ENCODE assay signal across 8 mouse cellular contexts in genomic region chr3:101161941-101162531, GRCm38 (mm10). TPM values are rescaled to one million over a fixed set of nuclear protein-coding genes. Genes with fewer than 3 reads are reported as not detected.
DNase-seq lines count a peak whose midpoint lies in the region; ATAC-seq and TF ChIP-seq lines count a peak whose summit lies in the region.

No protein-coding gene starts in this region.

- peaks cover 21 to 32% of the 10 kb centered on the region in 2 experiments for H3K4me1 ChIP-seq in ES-E14 (ENCODE audit: control insufficient read depth in 2 of 2, insufficient read depth in 2 of 2, low read length in 2 of 2, poor library complexity in 1 of 2)
- peaks cover 55% of the 10 kb centered on the region for H3K4me1 ChIP-seq in forebrain, embryonic 10.5 days
- peaks cover 34% of the 10 kb centered on the region for H3K4me1 ChIP-seq in heart, embryonic 15.5 days (replicated peaks)
- H3K4me1 ChIP-seq in neural tube, embryonic 15.5 days = peaks cover 28% of the 10 kb centered on the region
- H3K4me1 ChIP-seq in liver, postnatal 0 days (ENCODE audit: insufficient read depth) = no peaks in the 10 kb centered on the region; the same call in 1 of the 2 replicates

- in situ Hi-C loops in ES-E14 (cut with MboI; ENCODE audit: low sequenced_read_pairs in 2 of 2, unreplicated experiment in 2 of 2) = no loop called here

- H3K27ac ChIP-seq in ES-E14 (ENCODE audit: insufficient read depth, low read depth, low read length, poor library complexity, severe bottlenecking) = no peak overlapping the region; the same call in 1 of the 2 replicates
- peak overlapping the region; percentile 86 for H3K27ac ChIP-seq in forebrain, embryonic 10.5 days
- peak overlapping the region; percentile 62 for H3K27ac ChIP-seq in heart, embryonic 15.5 days
- peak overlapping the region; percentile 70 for H3K27ac ChIP-seq in neural tube, embryonic 15.5 days (replicated peaks)
- H3K27ac ChIP-seq in liver, postnatal 0 days (ENCODE audit: low read depth) = no peak overlapping the region

- H3K4me3 ChIP-seq in ES-E14 (ENCODE audit: insufficient read depth in 1 of 2, low read depth in 1 of 2, low read length in 2 of 2, poor library complexity in 1 of 2, severe bottlenecking in 1 of 2) = peak overlapping the region; percentile 33 to 58
- H3K4me3 ChIP-seq in forebrain, embryonic 10.5 days = peak overlapping the region; percentile 21
- H3K4me3 ChIP-seq in heart, embryonic 15.5 days = no peak overlapping the region
- no peak overlapping the region for H3K4me3 ChIP-seq in neural tube, embryonic 15.5 days (replicated peaks)
- H3K4me3 ChIP-seq in liver, postnatal 0 days (ENCODE audit: low read depth, low read length) = no peak overlapping the region

- H3K4me2 ChIP-seq in heart, embryonic 15.5 days = peak overlapping the region; percentile 39
- peak overlapping the region; percentile 7; the same call in 1 of the 2 replicates for H3K4me2 ChIP-seq in neural tube, embryonic 15.5 days
- no peak overlapping the region for H3K4me2 ChIP-seq in liver, postnatal 0 days (ENCODE audit: low read depth, low read length)

- no peak for TF ChIP-seq CTCF in liver, postnatal 0 days (IDR thresholded peaks at IDR 0.05; ENCODE audit: low read depth)

- peak; percentile 58 for ATAC-seq in heart, embryonic 15.5 days (replicated peaks; ENCODE audit: insufficient number of reproducible peaks, insufficient read depth, low FRiP score, low read depth)
- ATAC-seq in neural tube, embryonic 15.5 days (ENCODE audit: low FRiP score) = peak; percentile 62; the same call in 1 of the 2 replicates
- no peak for ATAC-seq in liver, postnatal 0 days

- DNase-seq in ES-E14 (ENCODE audit: low read depth, low spot score) = no peak
- DNase-seq in adrenal gland, postnatal 36 days = peak; percentile 76
- peak; percentile 34 for DNase-seq in forebrain, embryonic 10.5 days (ENCODE audit: extremely low spot score, low spot score)
- peak; percentile 10 for DNase-seq in kidney, postnatal 14 days
- DNase-seq in liver, postnatal 0 days = no peak
- DNase-seq in layer of hippocampus, postnatal 25 days (ENCODE audit: extremely low spot score in 1 of 2, low spot score in 1 of 2) = no peak

- no peaks in the 10 kb centered on the region for H3K9me3 ChIP-seq in ES-E14 (ENCODE audit: control insufficient read depth, insufficient read depth, low read depth, low read length)
- no peaks in the 10 kb centered on the region for H3K9me3 ChIP-seq in forebrain, embryonic 10.5 days
- H3K9me3 ChIP-seq in heart, embryonic 15.5 days (replicated peaks) = no peaks in the 10 kb centered on the region
- no peaks in the 10 kb centered on the region for H3K9me3 ChIP-seq in neural tube, embryonic 15.5 days (replicated peaks)
- H3K9me3 ChIP-seq in liver, postnatal 0 days (ENCODE audit: low read length) = no peaks in the 10 kb centered on the region

- H3K9ac ChIP-seq in ES-E14 (ENCODE audit: insufficient read depth, low read depth, low read length, poor library complexity, severe bottlenecking) = peak overlapping the region; percentile 19; the same call in 1 of the 2 replicates
- H3K9ac ChIP-seq in heart, embryonic 15.5 days = no peak overlapping the region
- H3K9ac ChIP-seq in neural tube, embryonic 15.5 days (replicated peaks) = no peak overlapping the region
- H3K9ac ChIP-seq in liver, postnatal 0 days (replicated peaks) = no peak overlapping the region

- no peak for TF ChIP-seq EP300 in liver, postnatal 0 days (IDR thresholded peaks at IDR 0.05; ENCODE audit: low read depth)

- 39% methylated on average over 14 of the region's 14 CpGs for WGBS in forebrain, embryonic 10.5 days
- 42% methylated on average over 14 of the region's 14 CpGs for WGBS in heart, embryonic 15.5 days
- WGBS in neural tube, embryonic 15.5 days = 48% methylated on average over 14 of the region's 14 CpGs
- WGBS in liver, postnatal 0 days (ENCODE audit: insufficient replicate concordance) = 47% methylated on average over 14 of the region's 14 CpGs

- H3K36me3 ChIP-seq in ES-E14 (ENCODE audit: control insufficient read depth, insufficient read depth, low read length, poor library complexity, severe bottlenecking) = no peaks in the 10 kb centered on the region
- H3K36me3 ChIP-seq in forebrain, embryonic 10.5 days (replicated peaks) = no peaks in the 10 kb centered on the region
- no peaks in the 10 kb centered on the region for H3K36me3 ChIP-seq in heart, embryonic 15.5 days
- H3K36me3 ChIP-seq in neural tube, embryonic 15.5 days = no peaks in the 10 kb centered on the region
- H3K36me3 ChIP-seq in liver, postnatal 0 days (replicated peaks; ENCODE audit: insufficient read depth, low read length) = no peaks in the 10 kb centered on the region

- H3K27me3 ChIP-seq in forebrain, embryonic 10.5 days (ENCODE audit: poor library complexity, severe bottlenecking) = peaks cover 18% of the 10 kb centered on the region; the same call in 1 of the 2 replicates
- no peaks in the 10 kb centered on the region for H3K27me3 ChIP-seq in heart, embryonic 15.5 days
- H3K27me3 ChIP-seq in neural tube, embryonic 15.5 days (replicated peaks) = no peaks in the 10 kb centered on the region
- no peaks in the 10 kb centered on the region for H3K27me3 ChIP-seq in liver, postnatal 0 days (ENCODE audit: insufficient read depth, low read length)

TF ChIP-seq in ES-E14, 5 proteins besides CTCF, POLR2A, EP300 and RAD21:
- TF ChIP-seq HCFC1 (IDR thresholded peaks at IDR 0.05; ENCODE audit: borderline replicate concordance, insufficient read depth, low read length) (no peak), MAFK (IDR thresholded peaks at IDR 0.05; ENCODE audit: insufficient read depth, low read depth, low read length) (no peak), ZC3H11A (IDR thresholded peaks at IDR 0.05; ENCODE audit: borderline replicate concordance, low read depth, low read length) (no peak), ZNF384 (IDR thresholded peaks at IDR 0.05; ENCODE audit: low read depth, low read length) (no peak), CHD2 (IDR thresholded peaks at IDR 0.05; ENCODE audit: low read depth, low read length) (no peak)

RNA-seq across cellular contexts. Expression of gene Ptgfrn, which starts 52.0 kb away (rescaled TPM):
- 52.3 and 81.2 TPM in 2 replicates for total RNA-seq in ES-E14 (2012; rRNA removed)
- 10 to 100 TPM; 47.6 to 53.9 TPM for total RNA-seq in adrenal gland, postnatal 36 days (2021)
- 3.2 and 3.3 TPM in 2 replicates for polyA plus RNA-seq in forebrain, embryonic 10.5 days (2016; fragmentation: Nextera tagmentation; extraction: Ambion mirVana)
- 5.7 and 6.0 TPM in 2 replicates for polyA plus RNA-seq in heart, embryonic 15.5 days (2015; fragmentation: Nextera tagmentation; extraction: Ambion mirVana)
- 3.0 TPM in 2 replicates for polyA plus RNA-seq in neural tube, embryonic 15.5 days (2015; fragmentation: Nextera tagmentation; extraction: Ambion mirVana)
- polyA plus RNA-seq in liver, postnatal 0 days (2015; fragmentation: Nextera tagmentation; extraction: Ambion mirVana) = 0.26 and 0.35 TPM in 2 replicates
- 10 to 100 TPM in 1 of 2 experiments, 1 to 10 TPM in 1; 10.0 to 11.1 TPM for total RNA-seq in layer of hippocampus, postnatal 25 days (2021)

Comparison
In these comparisons a context has a peak if more than half of its experiments do, and no peak if none do; other contexts are left out.
1. DNase-seq: peak in adrenal gland, postnatal 36 days (2 of 2), forebrain, embryonic 10.5 days (single experiment) and kidney, postnatal 14 days (single experiment); none in ES-E14 (single experiment), liver, postnatal 0 days (single experiment) and layer of hippocampus, postnatal 25 days (0 of 2).
2. H3K27ac ChIP-seq: peak in forebrain, embryonic 10.5 days (single experiment), heart, embryonic 15.5 days (single experiment) and neural tube, embryonic 15.5 days (single experiment); none in ES-E14 (single experiment) and liver, postnatal 0 days (single experiment).
3. H3K4me3 ChIP-seq: peak in ES-E14 (2 of 2) and forebrain, embryonic 10.5 days (single experiment); none in heart, embryonic 15.5 days (single experiment), neural tube, embryonic 15.5 days (single experiment) and liver, postnatal 0 days (single experiment).